Mouse (Mus musculus) intestine, embryonic 14.5 days (tissue): ENCODE results near the gene Asic2. TPM values are rescaled to one million over a fixed set of nuclear protein-coding genes. Genes with fewer than 3 reads are reported as not detected.

Experiments used
- ATAC-seq: fragments of 200-750 bp; cut with Nextera tagmentation; replicated peaks from 2 replicates; pipeline ENCODE4 v1.8.0; 2017; ENCODE audit warnings: low read depth, moderate number of reproducible peaks, moderate TSS enrichment, moderate library complexity; ENCODE audit not compliant: low FRiP score, low TSS enrichment
- DNase-seq: peaks from one replicate; pipeline ENCODE4 v3.0.0-alpha.2; 2018; ENCODE audit warnings: low spot score
- H3K27ac ChIP-seq: fragments of 300-500 bp; sonication (generic); 2 replicates; pipeline ENCODE4 v1.5.1; 2014; ENCODE audit warnings: low read depth, mild to moderate bottlenecking, control low read depth
- H3K27me3 ChIP-seq: fragments of 300-500 bp; sonication (generic); replicated peaks from 2 replicates; pipeline ENCODE4 v1.6.1; 2014; ENCODE audit warnings: low read length, control low read depth; ENCODE audit not compliant: control insufficient read depth, insufficient read depth
- H3K36me3 ChIP-seq: fragments of 300-500 bp; sonication (generic); 2 replicates; pipeline ENCODE4 v1.6.1; 2014; ENCODE audit warnings: low read length, control low read depth; ENCODE audit not compliant: control insufficient read depth, insufficient read depth
- H3K4me1 ChIP-seq: fragments of 300-500 bp; sonication (generic); replicated peaks from 2 replicates; pipeline ENCODE4 v1.6.1; 2014; ENCODE audit warnings: low read length, control low read depth, mixed read lengths; ENCODE audit not compliant: control insufficient read depth, insufficient read depth
- H3K4me2 ChIP-seq: fragments of 300-500 bp; sonication (generic); 2 replicates; pipeline ENCODE4 v1.6.1; 2014; ENCODE audit warnings: low read length
- H3K4me3 ChIP-seq: fragments of 300-500 bp; sonication (generic); 2 replicates; pipeline ENCODE4 v1.5.1; 2014; ENCODE audit warnings: low read depth, low read length, control low read depth, mixed read lengths
- H3K9ac ChIP-seq: fragments of 300-500 bp; sonication (generic); 2 replicates; pipeline ENCODE4 v1.6.1; 2014; ENCODE audit warnings: mild to moderate bottlenecking, low read length
- H3K9me3 ChIP-seq: fragments of 300-500 bp; sonication (generic); 2 replicates; pipeline ENCODE4 v1.6.1; 2016; ENCODE audit warnings: low read length, control low read depth; ENCODE audit not compliant: control insufficient read depth
- WGBS: fragments of 180-500 bp; shearing (Covaris S2); extraction: QIAGEN DNeasy Blood & Tissue Kit; methylation state at CpG from one replicate; pipeline ENCODE4 v1.1.7; 2014; 5-methylcytosine and 5-hydroxymethylcytosine counted together
- polyA plus RNA-seq: library from polyadenylated mRNA; unstranded; fragments of >200 nt; fragmentation: Nextera tagmentation; extraction: Ambion mirVana; gene quantifications from 2 replicates; pipeline ENCODE4 v1.2.1, GENCODE M21; 2014

The Asic2 gene
- polyA plus RNA-seq, 1 experiment from 2014 or later, result 0.22 TPM

- Histone ChIP-seq H3K27ac (no peak overlapping the region), H3K4me1 (no peaks in the 10 kb centered on the region), H3K4me3 (no peak overlapping the region), H3K9me3 (no peaks in the 10 kb centered on the region), H3K27me3 (0 out of 2 replicates have a peak, but pooled peaks cover 3% of the 10 kb centered on the region), H3K9ac (no peak overlapping the region), H3K4me2 (no peak overlapping the region), H3K36me3 (no peaks in the 10 kb centered on the region)
- no peak for ATAC-seq
- DNase-seq, result no peak
- WGBS, result 19% methylated on average over 7 of the region's 7 CpGs
These were observed 1078.8 kb downstream of the Asic2 start for GRCm38 (mm10) chr11:80889336-80890063.

- H3K4me3 ChIP-seq, result no peak overlapping the region
- no peak for DNase-seq
- 64% methylated on average over 3 of the region's 3 CpGs for WGBS
- no peaks in the 10 kb centered on the region for H3K4me1 ChIP-seq
- no peaks in the 10 kb centered on the region for H3K36me3 ChIP-seq
- H3K9me3 ChIP-seq, result no peaks in the 10 kb centered on the region
- H3K27ac ChIP-seq, result no peak overlapping the region
- 0 out of 2 replicates have a peak, but pooled peaks cover 3% of the 10 kb centered on the region for H3K27me3 ChIP-seq
- no peak overlapping the region for H3K4me2 ChIP-seq
- ATAC-seq, result no peak
- no peak overlapping the region for H3K9ac ChIP-seq
These were observed 1081.2 kb downstream of the Asic2 start for GRCm38 (mm10) chr11:80887021-80887420.

GRCm38 (mm10) chr11:80886365-80886764, 1081.9 kb downstream of the Asic2 start:
- Histone ChIP-seq H3K27ac (no peak overlapping the region), H3K9me3 (no peaks in the 10 kb centered on the region), H3K27me3 (0 out of 2 replicates have a peak, but pooled peaks cover 3% of the 10 kb centered on the region), H3K4me3 (no peak overlapping the region), H3K36me3 (no peaks in the 10 kb centered on the region), H3K9ac (no peak overlapping the region), H3K4me2 (no peak overlapping the region), H3K4me1 (no peaks in the 10 kb centered on the region)
- ATAC-seq (no peak), DNase-seq (no peak)
- 78% methylated on average over 7 of the region's 7 CpGs for WGBS

- ATAC-seq, result no peak
- Histone ChIP-seq H3K4me2 (no peak overlapping the region), H3K9me3 (no peaks in the 10 kb centered on the region), H3K36me3 (no peaks in the 10 kb centered on the region), H3K4me1 (no peaks in the 10 kb centered on the region), H3K9ac (no peak overlapping the region), H3K27me3 (0 out of 2 replicates have a peak, but pooled peaks cover 3% of the 10 kb centered on the region), H3K4me3 (no peak overlapping the region), H3K27ac (no peak overlapping the region)
- WGBS, result 80% methylated on average over 6 of the region's 6 CpGs
- DNase-seq, result no peak
These were observed 1083.6 kb downstream of the Asic2 start for GRCm38 (mm10) chr11:80884521-80885231.

GRCm38 (mm10) chr11:80882229-80882810, 1085.9 kb downstream of the Asic2 start:
- no peak for ATAC-seq

GRCm38 (mm10) chr11:80878026-80878425, 1090.2 kb downstream of the Asic2 start:
- Histone ChIP-seq H3K36me3 (no peaks in the 10 kb centered on the region), H3K4me3 (no peak overlapping the region), H3K27ac (no peak overlapping the region), H3K9ac (no peak overlapping the region), H3K27me3 (no peaks in the 10 kb centered on the region), H3K9me3 (no peaks in the 10 kb centered on the region), H3K4me1 (no peaks in the 10 kb centered on the region), H3K4me2 (no peak overlapping the region)
- WGBS, result 80% methylated on average over 2 of the region's 2 CpGs
- no peak for DNase-seq
- ATAC-seq, result no peak

More at GRCm38 (mm10) chr11:80882229-80882810, 1085.9 kb downstream of the Asic2 start:
- DNase-seq, result no peak
- WGBS, result 78% methylated on average over 7 of the region's 7 CpGs
- Histone ChIP-seq H3K9ac (no peak overlapping the region), H3K9me3 (no peaks in the 10 kb centered on the region), H3K4me3 (no peak overlapping the region), H3K4me2 (no peak overlapping the region), H3K4me1 (no peaks in the 10 kb centered on the region), H3K36me3 (no peaks in the 10 kb centered on the region), H3K27me3 (no peaks in the 10 kb centered on the region), H3K27ac (no peak overlapping the region)

- H3K9ac ChIP-seq, result no peak overlapping the region
- no peak overlapping the region for H3K27ac ChIP-seq
- ATAC-seq (no peak), DNase-seq (no peak)
- no peaks in the 10 kb centered on the region for H3K36me3 ChIP-seq
- 72% methylated on average over 11 of the region's 11 CpGs for WGBS
- no peaks in the 10 kb centered on the region for H3K9me3 ChIP-seq
- H3K4me2 ChIP-seq, result no peak overlapping the region
- no peaks in the 10 kb centered on the region for H3K27me3 ChIP-seq
- H3K4me1 ChIP-seq, result no peaks in the 10 kb centered on the region
- H3K4me3 ChIP-seq, result no peak overlapping the region
These were observed 1091.1 kb downstream of the Asic2 start for GRCm38 (mm10) chr11:80877131-80877651.

- Histone ChIP-seq H3K4me2 (no peak overlapping the region), H3K27ac (no peak overlapping the region), H3K4me1 (no peaks in the 10 kb centered on the region), H3K4me3 (no peak overlapping the region), H3K27me3 (no peaks in the 10 kb centered on the region), H3K9me3 (no peaks in the 10 kb centered on the region), H3K36me3 (no peaks in the 10 kb centered on the region), H3K9ac (no peak overlapping the region)
- ATAC-seq, result no peak
- DNase-seq, result peak; percentile 90
- 64% methylated on average over 17 of the region's 17 CpGs for WGBS
These were observed 1095.5 kb downstream of the Asic2 start for GRCm38 (mm10) chr11:80872509-80873474.
